Mouse (Mus musculus) skeletal muscle tissue, adult 2 months (tissue): ENCODE results near the gene Rhobtb1.

Experiments used
- DNase-seq: peaks from one replicate; pipeline ENCODE4 v3.0.0-alpha.2; 2012; ENCODE audit warnings: low read depth, low spot score

Gene Rhobtb1

GRCm38 (mm10) chr10:69321519-69322035 lies 170.3 kb downstream of the Rhobtb1 start:
- no peak for DNase-seq

- DNase-seq: no peak
Observed at GRCm38 (mm10) chr10:69323986-69324385, 172.8 kb downstream of the Rhobtb1 start.

- no peak for DNase-seq
Observed at GRCm38 (mm10) chr10:69324816-69325215, 173.6 kb downstream of the Rhobtb1 start.

GRCm38 (mm10) chr10:69326433-69326832 lies 175.2 kb downstream of the Rhobtb1 start:
- DNase-seq: peak; percentile 52

- DNase-seq: no peak
Observed at GRCm38 (mm10) chr10:69327362-69327761, 176.1 kb downstream of the Rhobtb1 start.

- no peak for DNase-seq
Observed at GRCm38 (mm10) chr10:69328029-69328655, 176.9 kb downstream of the Rhobtb1 start.

GRCm38 (mm10) chr10:69328656-69329046 lies 177.4 kb downstream of the Rhobtb1 start:
- DNase-seq: no peak

- no peak for DNase-seq
Observed at GRCm38 (mm10) chr10:69331231-69331630, 180.0 kb downstream of the Rhobtb1 start.

GRCm38 (mm10) chr10:69333212-69333611 lies 182.0 kb downstream of the Rhobtb1 start:
- no peak for DNase-seq

- no peak for DNase-seq
Observed at GRCm38 (mm10) chr10:69334271-69335194, 183.3 kb downstream of the Rhobtb1 start.

- no peak for DNase-seq
Observed at GRCm38 (mm10) chr10:69335195-69335536, 183.9 kb downstream of the Rhobtb1 start.

- no peak for DNase-seq
Observed at GRCm38 (mm10) chr10:69335611-69336010, 184.4 kb downstream of the Rhobtb1 start.

- no peak for DNase-seq
Observed at GRCm38 (mm10) chr10:69336219-69336618, 185.0 kb downstream of the Rhobtb1 start.

- DNase-seq: no peak
Observed at GRCm38 (mm10) chr10:69340001-69340400, 188.8 kb downstream of the Rhobtb1 start.
